Mouse (Mus musculus): ENCODE measurements around the gene Olfr1318.

DNA sequence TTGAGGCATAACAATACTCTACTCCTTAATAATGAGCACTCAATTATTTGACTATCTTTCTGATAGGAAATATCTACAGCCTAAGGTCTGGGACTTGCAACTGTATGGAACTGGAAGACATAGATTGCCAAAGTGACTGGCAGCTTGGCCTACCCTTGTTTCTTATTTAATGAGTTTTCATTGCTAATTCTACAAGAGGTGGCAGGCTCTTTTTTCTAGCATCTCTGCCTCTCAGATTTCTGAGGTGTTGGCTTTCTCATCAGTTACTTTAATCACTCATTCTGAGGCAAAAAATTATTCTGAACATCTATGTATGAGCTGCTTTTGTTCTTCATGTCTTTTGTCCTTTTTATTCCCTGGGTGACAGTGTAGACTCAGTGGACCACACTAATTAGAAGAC, at the start of gene Olfr1318:
- no peak for TF ChIP-seq CTCF (IDR thresholded peaks at IDR 0.05; ENCODE audit: borderline replicate concordance, insufficient read depth, low read depth, low read length)
- no peak for TF ChIP-seq POLR2A (IDR thresholded peaks at IDR 0.05; ENCODE audit: borderline replicate concordance, insufficient read depth, low read length)

All from cerebellum, adult 2 months (tissue).